Mouse (Mus musculus): ENCODE measurements around the gene Atg101.

Gene Atg101

DNA sequence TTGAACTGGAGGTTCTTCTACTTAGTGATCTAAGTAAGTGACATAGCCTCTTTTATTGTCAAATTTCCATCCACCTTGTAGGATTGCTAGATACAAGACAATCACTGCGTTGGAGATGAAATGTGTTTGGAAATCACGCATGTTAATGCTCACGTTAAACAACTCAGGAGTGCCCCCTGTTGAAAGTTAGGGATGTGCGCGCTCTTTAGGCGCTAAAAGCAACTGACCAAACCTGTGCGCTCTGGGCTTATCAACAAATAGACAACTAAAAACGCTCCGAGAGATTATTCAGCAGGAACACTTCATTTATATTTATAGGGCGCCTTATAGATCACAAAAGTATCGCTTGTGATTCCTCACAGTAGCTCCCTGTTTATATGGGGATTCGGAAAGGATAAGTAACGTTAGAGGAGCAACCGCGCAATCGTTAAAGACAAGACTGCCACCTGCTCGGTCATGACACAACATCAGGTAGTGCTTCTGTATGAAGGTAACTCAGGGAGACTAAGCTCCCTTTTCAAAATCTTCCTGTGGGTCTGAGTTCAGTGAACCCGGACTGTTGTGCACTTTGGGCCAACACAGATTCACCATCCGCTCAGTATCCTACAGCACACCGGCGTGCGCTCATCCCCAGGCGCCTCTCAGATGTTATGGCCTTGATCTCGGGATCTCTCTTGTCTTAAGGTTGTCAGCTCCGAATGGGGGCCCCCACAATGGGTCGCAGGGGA is 725 bp upstream of the Atg101 start:
- no peak for DNase-seq (ENCODE audit: low spot score)

DNA sequence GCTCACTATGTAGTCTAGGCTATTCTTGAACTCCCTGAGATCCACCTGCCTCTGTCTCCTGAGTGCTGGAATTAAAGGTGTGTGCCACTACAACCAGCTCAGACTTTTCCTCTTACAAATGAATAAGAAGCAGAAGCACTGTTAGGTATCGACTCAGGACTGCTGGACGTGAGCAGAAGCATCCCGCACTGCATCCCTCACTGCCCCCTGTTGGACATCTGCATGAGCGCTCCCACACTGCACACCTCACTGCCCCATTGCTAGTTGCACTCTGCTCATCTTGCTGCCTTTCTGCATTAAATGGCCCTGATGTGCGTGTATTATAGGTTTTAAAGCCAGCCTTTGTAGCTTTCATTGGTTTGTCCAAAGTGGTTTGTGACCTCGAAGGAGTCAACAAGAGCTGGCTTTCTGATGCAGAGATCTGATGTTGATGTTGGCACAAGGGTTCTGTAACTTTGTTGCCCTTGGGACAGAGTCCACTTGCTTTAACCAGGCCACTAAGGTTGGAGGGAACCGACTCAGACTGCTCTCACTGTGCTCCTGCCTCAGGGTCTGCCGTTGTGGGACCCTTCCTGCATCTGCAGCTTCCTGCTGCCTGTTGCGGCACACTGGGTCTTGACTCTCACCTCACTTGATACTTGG is 2.2 kb downstream of the Atg101 start:
- no peak for DNase-seq (ENCODE audit: low spot score)

DNA sequence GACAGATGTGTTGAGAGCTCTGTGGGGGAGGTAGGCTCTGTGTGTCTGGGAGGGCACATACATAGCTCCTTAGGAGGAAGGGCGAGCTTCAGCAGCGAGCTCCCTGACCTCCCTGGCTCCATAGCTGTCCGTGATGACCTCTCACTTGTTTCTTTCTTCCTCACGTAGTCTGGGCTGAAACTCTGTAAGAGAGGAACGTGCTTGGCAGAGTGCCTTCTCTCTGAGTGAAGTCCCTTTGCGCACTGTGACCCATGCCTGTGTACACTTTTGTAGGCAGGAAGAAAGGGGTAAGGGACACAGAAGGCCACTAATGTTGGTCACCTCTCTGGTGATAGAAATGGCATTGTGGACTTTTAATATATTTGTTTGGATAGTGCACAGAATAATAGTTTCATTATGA is 3.3 kb downstream of the Atg101 start:
- no peak for DNase-seq (ENCODE audit: low spot score)

DNA sequence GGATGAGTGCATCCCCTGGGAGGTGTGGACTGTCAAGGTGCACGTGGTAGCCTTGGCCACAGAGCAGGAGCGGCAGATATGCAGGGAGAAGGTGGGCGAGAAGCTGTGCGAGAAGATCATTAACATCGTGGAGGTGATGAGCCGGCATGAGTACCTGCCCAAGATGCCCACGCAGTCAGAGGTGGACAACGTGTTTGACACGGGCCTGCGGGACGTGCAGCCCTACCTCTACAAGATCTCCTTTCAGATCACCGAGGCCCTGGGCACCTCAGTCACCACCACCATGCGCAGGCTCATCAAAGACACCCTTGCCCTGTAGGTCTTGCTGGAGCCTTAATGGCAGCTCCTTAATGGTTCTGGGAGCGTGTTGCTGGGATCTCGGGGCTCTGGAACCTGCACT is 6.3 kb downstream of the Atg101 start:
- DNase-seq (ENCODE audit: low spot score) = no peak

DNA sequence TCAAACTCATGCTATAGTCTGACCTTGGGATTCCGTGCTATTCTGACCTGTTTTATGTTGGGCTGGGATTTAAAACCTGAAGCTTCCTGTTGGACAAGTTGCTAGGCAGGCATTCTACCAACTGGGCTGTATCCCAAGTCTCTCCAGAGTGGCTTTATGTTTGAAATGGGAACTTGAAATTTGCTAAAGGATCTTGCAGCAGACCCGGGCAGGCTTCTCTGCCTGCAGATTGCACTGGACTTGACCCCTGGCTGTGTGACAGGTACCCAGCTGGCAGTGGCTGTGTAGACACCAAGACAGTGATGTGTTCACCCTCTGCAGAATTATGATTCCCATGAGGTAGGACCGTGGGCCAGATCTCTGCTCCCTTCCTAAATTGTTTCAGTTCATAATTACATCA is 7.9 kb downstream of the Atg101 start:
- DNase-seq (ENCODE audit: low spot score) = no peak

DNA sequence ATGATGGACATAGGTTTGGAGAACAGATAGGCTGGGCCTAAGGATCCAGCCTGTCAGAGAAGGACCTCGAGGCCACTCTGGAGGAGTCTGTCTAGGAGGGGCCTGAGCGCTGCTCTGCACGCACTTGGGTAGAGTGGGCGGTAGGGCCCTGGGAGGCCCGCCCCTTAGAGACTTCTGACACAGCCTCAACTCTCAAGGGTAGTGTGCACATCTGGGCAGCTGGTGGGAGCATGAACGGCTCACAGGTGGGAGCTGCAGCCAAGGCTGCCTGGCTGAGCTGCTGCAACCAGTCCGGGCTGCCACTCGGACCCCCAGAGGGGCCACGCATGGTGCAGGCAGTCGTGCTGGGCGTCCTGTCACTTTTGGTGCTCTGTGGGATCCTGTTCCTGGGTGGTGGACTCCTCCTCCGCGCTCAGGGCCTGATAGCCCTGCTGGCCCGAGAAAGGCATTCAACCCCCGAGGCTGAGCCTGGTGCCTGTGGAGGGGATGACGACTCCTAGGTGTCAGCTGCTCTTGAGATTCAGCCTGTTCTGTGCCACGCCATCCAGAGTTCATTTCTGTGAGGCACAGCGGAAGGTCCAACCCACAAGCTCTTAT is 9.1 kb downstream of the Atg101 start, which contains the start of gene 6030408B16Rik:
Gene 6030408B16Rik, plus strand, starts transcription at position 188 of the 597 bp plus-strand sequence.
- DNase-seq (ENCODE audit: low spot score) = no peak

DNA sequence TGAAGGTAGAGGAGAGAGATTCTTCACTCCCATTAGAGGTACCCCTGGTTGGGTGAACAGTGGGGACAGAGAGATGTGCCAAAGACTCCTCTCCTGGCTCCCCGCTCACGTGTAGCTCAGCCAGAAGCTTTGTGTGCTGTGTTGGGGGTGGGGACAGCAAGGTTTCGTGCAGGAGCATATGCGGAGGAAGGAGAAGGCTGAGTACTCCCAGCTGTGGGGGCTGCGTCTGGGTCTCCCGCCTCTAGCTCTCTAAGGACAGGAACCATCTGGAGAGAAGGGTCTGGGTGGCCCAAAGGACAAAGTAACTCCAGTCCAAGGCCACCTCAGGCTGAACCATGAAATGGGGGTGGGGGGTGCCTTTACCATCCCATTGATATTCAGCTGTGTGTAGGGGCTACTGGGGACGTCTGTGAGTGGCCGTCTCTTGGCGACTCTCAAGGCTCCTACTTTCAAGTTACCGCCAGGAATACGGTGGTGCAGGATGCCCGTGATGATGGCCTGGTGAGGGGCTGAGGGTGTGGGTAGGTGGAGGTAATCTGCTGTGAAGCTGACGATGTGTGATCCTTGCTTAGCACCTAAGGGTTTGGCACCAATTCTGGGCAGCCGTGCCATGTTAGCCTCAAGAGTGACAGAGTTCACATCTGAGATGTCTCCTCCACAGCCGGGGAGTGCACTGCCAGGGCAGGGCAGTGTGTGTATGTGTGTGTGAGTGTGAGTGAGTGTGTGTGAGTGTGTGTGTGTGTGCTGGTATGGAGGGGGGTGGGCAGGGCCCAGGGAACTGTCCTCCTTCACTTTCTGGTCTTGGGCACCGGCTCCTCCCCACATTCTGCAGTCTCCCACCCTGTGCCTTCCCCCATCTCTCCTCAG is 10.2 kb downstream of the Atg101 start:
- DNase-seq (ENCODE audit: low spot score) = no peak

DNA sequence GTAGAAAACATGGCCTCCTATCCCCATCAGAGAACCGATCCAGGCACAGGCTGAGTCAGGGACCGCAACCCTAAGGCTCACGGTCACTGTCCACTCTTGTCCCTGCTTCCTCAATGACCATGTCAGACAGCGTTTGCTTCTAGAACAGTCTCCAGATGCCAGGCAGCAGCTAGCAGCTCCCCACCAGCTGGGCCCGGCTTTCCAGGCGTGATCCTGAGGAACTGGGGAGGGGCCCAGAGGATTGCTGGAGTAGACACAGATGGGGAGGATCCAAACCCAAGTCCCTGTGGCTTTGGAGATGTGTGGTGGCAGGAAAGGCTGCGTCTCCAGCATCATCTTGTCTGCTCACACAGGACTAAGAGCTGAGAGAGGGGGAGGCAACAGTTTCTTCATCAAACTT is 11.0 kb downstream of the Atg101 start:
- no peak for DNase-seq (ENCODE audit: low spot score)

DNA sequence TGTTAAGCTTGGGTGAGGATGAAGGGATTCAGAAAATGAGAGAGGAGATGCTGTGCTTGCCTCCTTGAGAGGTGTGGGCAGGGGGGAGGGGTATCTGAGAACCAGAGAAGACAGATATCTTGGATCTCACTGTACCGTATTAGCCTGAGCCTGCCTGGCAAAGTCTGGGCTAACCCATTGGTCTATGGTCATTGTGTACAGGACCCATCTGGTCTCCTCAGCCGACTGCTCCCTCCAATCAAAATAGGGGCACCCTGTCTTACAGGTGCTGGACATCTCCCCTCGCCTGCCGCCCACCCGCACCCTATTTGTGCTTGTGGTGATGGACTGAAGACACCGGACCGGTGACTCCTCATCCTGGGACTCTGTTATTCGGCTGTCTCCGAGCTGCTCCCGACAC is 11.5 kb downstream of the Atg101 start:
- DNase-seq (ENCODE audit: low spot score) = no peak

DNA sequence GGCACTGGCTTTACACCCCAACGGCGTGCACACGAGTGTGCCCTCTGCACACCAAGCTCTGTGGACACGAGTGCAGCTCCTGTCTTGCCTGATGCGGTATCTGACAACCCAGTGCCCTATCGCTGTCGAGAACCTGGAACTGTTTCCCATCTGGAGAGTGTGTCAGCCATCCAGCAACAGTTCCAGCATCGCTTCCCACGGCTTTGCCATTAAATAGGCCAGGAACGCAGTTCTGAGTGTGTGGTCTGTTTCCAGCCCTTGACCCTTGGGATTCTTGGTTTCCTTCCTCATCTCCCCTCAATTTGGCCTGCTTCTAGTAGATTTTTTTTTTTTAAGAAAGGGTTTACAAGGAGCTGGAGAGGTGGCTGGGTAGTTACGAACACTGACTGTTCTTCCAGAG is 12.0 kb downstream of the Atg101 start:
- DNase-seq (ENCODE audit: low spot score) = no peak

DNA sequence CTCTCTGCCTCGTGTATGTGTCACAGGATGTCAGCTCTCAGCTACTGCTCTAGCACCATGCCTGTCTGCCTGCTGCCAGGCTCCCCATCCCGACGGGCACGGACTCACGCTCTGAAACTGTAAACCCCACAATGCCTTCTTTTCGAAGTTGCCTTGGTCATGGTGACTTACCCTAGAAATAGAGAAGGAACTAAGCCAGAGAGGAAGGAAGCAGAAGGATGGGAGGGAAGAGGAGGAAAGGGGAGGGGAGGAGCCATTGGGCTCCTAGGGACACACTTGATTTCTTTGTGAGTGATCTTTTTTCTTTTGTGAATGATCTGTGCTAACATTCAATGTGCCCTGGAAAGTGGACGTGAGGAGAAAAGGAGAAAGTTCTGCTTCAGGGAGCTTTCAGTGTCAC is 13.9 kb downstream of the Atg101 start:
- DNase-seq (ENCODE audit: low spot score) = no peak

DNA sequence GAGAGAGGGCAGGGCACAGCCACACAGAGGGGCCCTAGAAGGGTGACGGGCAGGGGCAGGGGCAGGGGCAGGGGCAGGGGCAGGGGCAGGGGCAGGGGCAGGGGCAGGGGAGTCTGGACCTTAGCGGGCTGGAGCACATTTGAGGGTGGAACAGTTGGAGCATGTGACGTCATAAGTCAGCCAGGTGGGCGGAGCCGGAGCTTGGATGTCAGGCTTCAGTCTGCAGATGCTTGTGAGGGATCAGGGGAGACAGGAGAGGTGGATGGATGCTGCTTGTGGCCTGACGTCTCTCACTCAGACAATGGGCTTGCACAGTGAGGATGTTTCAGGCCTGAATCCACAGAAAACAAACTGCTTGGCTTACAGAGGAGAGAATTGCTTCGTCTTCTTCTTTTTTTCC is 14.5 kb downstream of the Atg101 start:
- DNase-seq (ENCODE audit: low spot score) = no peak

DNA sequence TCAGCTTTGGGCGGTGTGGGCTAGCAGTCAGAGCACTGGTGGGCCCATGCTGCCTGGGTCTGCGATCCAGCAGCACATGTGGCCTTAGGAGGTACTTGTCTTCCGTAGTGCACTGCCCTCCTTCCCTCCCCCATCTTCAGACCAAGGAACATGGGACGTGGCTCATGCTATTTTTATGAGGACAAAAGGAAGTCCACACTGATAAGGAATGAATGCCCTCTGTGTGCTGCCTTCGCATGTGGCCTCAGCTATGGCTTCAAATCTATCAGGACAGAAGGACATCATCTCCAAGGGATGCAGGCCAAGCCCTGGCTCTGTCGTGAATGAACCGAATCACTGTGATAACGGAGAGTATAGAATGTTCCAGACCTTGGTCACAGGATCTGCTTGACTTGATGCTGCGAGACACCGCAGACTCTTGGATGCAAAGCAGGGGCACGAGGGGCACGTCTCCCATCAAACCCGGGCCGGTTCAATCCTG is 15.4 kb downstream of the Atg101 start:
- DNase-seq (ENCODE audit: low spot score) = no peak

DNA sequence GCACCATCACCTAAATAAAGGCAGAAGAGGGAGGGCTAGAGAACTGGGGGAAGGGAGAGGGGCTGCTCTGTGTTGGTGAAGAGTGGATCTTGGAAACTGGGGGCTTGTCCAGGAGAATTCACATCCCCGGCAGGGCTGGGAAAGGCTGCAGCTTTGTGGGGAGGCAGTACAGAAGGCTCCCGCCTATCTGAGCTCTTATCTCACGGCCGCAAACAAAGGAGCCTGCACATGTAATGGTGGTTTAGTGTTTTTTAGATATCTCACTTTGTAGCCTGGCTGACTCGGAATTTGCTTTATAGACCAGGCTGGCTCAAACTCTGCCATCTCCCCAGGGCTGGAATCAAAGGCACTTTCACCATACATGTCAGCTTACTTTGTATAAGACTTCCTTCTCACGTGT is 16.1 kb downstream of the Atg101 start:
- DNase-seq (ENCODE audit: low spot score) = no peak

DNA sequence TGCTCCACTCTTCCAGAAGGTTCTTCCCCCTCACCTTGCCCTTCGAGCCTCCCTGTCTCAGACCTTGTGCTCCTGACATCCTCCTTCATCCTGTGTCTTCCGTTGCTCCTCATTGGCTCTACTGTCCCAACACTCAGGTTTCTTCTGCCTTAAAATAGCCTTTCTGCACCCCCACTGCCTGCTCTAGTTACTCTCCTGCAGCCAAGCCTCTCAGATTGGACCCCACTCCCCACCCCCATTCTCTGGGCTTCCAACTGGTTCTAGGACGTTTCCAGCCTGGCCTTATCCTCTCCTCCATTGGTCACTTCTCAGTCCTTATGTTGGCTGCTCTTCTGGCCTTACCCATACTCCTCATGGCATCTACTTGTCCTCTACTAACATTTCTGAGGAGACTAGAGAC is 18.1 kb downstream of the Atg101 start:
- DNase-seq (ENCODE audit: low spot score) = no peak

DNA sequence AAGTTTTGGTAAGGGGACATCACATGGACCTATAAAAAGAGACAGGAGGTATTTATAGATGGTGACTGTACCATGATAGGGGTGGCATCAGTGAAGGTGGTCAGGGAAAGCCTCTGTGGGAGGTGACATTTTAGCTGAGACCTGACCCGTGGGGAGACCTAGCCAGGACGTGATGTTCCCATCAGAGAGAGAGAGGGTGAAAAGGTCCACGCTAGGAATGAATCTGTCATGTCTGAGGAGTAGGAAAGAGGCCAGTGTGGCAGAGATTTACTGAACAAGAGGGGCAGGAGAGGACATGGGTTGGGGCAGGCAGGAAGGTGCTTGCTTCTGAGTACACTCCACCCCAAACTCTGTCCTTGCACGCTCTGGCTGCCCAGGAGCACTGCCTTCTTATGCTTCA is 19.8 kb downstream of the Atg101 start:
- DNase-seq (ENCODE audit: low spot score) = no peak

DNA sequence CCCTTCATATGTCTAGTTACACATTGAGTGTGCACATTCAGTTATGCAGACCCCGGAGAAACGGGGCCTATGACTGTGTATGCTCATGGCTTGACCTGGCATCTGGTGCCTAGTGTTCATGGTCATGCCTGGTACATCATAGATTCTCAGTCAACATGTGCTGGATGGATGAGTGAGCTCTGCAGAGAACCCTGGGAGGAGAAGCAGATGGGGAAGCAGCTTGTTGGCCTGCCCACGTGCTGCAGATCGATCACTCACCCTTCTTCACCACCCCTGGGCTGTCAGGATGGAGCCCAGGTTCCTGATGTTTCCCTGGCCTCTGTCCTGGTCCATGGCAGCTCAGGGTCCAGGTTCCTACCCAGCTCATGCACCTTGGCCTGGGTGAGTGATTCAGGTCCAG is 22.4 kb downstream of the Atg101 start:
- no peak for DNase-seq (ENCODE audit: low spot score)

DNA sequence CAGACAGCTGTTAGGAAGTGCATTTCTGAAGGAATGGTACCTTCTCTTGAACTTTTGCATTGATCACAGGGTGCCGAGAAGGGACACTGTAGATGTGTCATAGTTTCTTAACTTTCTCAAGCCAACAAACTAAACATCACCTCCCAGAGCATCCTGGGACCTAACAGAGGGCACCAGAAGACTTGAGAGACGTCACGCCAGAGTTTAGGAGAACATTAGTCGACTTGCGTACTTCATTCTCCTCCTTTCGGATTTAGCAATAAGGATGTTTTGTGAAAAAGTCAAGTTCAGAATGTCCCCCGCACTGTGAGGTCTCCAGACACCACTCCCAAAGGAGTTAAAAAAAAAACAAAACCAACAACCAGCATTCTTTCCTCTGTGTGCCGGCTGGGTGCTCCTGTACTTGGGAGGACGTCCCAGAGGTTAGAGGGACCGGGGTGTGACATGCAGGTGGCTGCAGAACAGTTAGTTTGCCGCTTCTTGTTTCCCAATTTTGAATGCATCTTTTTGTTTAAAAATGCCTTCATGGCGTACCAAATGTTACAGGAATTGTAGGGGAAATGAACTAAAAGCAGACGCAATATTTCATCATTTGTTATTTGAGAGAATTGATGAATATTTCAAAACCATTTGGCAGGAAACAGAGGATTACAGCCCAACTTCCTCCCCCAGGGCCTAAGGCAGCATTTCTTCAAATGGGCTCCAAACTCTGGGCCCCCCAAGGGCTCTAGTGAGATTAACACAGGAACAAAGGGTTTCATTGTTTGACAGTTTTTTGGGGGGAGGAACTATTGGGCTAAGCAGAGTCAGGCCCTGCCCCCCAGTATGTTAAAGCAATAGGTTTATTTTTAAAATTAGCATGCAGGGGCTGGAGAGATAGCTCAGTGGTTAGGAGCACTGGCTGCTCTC is 24.6 kb downstream of the Atg101 start:
- DNase-seq (ENCODE audit: low spot score) = no peak

DNA sequence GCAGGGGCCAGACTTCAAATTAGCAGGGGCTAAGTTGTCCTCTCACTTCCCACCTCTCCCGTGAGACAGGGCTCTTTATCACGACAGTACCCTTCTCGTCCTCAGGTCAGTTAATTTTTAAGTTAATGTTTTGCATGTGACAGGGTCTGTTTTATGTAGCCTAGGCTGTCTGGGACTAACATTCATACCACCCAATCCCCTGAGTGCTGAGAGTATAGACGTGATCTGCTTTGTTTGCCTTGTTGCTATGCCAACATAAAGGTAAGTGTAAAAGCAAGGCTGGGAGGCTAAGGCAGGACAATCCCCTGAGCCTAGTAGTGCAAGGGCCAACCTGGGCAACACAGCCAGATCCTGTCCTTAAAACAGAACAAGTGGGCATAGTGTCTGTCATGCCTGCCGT is 25.4 kb downstream of the Atg101 start:
- no peak for DNase-seq (ENCODE audit: low spot score)

DNA sequence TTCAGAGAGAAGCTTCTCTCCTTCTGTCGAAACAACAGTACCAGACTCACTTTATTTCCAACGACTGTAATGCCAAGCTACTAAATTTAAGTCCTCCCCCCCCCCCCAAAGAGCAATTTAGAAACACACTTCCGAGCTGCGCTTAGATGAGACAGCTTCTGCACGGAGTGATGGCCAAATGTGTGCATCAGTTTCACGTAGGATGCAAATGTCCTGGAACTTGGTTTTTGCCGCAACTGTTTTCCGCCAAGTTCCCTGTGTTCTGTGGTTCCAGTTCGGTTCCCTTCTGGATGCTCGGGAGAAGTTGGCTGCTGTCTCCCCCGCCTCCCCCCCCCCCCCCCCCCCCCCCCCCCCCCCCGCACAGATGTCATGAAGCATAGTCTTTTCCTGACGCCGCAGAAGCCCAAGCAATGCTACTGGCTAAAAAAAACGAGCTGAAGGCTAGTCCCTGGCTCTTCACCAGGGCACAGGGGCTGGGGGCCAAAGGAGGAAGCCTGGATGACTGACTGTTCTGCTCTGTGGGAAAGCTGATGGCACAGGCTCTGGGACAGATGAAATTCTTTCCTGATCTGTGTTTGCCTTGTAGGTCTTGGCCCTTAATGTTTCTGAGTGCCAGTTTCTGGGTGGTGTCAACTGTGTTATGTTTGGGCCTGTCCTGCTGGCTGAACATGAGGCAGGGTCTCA is 27.2 kb downstream of the Atg101 start:
- DNase-seq (ENCODE audit: low spot score) = no peak

DNA sequence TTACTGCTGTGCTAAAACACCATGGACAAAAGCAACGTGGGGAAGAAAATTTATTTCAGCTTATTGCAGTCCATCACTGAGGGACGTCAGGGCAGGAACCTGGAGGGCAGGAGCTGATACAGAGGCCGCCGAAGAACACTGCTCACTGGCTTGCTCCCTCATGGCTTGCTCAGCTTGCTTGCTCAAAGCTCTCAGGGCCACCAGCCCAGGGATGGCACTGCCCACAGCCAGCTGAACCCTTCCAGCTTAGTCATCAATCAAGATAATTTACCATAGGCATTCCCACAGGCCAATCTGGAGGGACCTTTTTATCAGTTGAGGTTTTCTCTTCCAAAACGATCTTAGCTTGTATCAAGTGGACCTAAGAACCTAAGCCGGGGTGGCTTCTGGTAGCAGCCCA is 27.9 kb downstream of the Atg101 start:
- DNase-seq (ENCODE audit: low spot score) = no peak

Data from ovary, postnatal 14 days (tissue).